Mouse (Mus musculus) layer of hippocampus, adult 9-11 months (tissue): Measurements from ENCODE around the gene Rdm1.
"Not testable (repeated sequence)": the region's sequence is repeated elsewhere in the genome, so short reads cannot be mapped to it uniquely, and the experiment has no call there.

ENCODE experiments used
- DNase-seq: peaks from one replicate; pipeline ENCODE4 v3.0.0; 2022

Gene Rdm1

DNA sequence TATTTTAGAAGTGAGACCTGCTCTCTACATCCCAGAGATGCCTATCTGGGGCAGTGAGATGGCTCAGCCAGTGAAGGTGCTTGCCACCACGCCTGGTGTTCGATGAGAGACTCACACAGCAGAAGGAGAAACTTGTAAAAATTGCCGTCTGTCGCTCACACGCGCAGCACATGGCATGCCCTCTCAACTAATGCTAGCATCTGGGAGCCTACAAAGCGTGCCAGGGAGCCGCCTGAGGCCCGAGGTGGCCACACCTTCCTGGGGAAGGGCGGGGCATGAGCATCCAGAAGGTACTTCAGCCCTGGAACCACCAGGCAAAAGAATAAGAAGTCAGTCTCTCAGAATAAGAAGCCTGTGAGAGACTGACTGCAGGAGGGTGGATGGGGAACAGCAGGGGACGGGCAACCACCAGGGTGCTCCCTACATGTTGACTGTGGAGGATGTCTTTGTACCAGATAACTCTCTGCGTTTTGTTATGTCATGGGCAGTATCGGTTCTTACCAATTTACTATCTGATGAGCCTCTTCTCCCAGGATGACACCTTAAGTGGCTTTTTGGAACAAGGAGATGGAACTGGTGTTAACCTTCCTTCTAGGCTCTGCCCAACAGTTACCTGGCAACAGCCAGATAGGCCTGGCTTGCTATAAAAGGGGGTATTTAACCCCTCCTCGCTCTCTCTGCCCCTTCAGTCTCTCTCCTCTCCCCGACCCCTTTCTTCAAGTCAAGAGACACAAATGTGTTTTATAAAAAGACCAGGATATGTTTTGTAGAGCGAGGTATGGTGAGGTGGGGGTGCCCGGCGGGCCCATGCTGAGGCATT is 9.8 kb upstream of the Rdm1 start:
- DNase-seq = peak; percentile 24

GRCm38 (mm10) chr11:101617849-101618248 is 9.1 kb upstream of the Rdm1 start:
- peak; percentile 47 for DNase-seq

- DNase-seq = no peak
These were observed 8.4 kb upstream of the Rdm1 start for GRCm38 (mm10) chr11:101618596-101618995.

DNA sequence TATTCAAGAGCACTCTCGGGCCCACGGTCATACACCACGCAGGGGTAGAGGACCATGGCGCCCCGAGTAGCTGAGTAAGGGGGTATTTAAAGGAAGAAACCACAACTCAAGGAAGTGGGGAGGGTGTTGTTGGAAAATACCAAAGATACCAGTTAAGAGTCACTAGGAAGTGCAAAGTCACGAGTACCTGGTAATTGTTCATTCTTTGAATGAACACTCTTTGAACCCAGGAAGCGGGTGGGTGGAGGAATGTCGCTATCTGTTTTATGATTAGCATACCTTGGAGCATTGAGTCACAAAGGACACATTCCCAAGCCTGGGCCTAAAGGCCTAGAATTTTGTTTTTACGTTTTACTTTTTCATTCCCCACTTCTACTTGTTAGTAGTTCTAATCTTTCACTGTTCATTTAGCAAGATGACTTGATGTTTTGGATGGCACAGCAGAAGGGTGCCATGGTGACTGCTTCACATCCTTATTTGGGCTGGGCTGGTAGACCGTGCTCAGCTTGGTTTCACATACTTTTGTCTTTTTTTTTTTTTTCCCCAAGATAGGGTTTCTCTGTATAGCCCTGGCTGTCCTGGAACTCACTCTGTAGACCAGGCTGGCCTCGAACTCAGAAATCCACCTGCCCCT is 6.9 kb upstream of the Rdm1 start:
- not testable (repeated sequence) for DNase-seq

DNA sequence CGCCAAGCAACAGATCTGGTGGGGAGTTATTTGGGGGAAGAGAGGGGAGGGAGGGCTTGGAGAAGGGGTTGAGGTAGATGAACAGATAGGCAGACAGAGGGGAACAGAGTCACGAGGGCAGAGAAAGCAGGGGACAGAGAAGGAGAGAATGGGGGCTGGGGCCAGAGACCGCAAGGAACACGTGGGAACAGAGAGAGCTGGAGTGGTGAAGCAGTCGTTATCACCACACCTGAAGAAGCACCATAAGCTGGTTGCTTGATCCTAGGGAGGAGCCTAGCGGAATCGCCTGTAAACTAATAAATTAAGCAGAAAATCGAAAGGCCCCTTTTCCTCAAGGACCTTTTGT is 373 bp upstream of the Rdm1 start:
- DNase-seq = no peak

GRCm38 (mm10) chr11:101627857-101628559 is 1.0 kb downstream of the Rdm1 start:
- DNase-seq = peak; percentile 76

DNA sequence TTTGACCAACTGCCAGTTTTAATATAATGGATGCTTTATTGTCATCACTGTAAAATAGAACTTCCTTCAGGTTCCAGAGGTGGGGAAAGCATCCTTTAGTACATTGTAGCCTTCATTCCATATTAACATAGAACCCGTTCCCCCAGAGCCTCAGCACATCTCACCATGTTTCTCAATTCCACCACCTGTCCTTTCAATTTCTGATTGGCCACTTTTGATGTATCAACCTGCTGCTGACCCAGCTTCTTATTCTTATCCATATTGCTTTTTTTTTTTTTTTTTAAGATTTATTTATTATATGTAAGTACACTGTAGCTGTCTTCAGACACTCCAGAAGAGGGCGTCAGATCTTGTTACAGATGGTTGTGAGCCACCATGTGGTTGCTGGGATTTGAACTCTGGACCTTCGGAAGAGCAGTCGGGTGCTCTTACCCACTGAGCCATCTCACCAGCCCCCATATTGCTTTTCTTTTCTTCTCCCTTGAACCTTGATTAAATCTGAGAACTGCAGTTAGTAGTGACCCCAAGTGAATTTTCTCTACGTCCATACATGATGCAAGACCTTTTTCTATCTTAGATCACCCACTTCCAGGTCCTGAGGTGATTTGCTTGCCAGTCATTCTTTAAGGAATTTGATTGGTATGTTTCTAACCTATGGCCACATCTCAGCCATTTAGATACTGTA is 1.9 kb downstream of the Rdm1 start:
- DNase-seq = not testable (repeated sequence)

DNA sequence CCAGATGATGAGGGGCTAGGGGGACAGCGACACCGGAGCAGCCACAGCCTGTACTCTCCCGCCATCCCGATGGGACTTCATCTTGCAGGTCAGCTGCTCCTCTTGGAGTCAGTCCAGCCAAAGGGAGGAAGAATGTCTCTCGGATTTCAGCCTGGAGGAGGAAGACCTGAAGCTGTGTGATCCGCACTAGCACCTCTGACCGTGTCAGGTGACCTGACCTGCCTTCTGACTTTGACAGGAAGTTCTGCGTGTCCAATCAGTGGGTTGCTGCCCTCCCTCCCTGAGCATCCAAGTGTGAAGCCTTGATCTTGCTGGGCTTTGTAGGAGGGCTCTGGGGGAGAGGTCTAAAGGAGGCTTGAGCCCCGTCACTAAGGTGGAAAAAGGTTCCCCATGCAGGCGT is 8.7 kb downstream of the Rdm1 start:
- no peak for DNase-seq

GRCm38 (mm10) chr11:101639761-101640160 is 12.8 kb downstream of the Rdm1 start:
- no peak for DNase-seq

GRCm38 (mm10) chr11:101640857-101641709 is 14.1 kb downstream of the Rdm1 start:
- peak; percentile 83 for DNase-seq

- DNase-seq = peak; percentile 60
These were observed 15.0 kb downstream of the Rdm1 start for GRCm38 (mm10) chr11:101641710-101642642.

DNA sequence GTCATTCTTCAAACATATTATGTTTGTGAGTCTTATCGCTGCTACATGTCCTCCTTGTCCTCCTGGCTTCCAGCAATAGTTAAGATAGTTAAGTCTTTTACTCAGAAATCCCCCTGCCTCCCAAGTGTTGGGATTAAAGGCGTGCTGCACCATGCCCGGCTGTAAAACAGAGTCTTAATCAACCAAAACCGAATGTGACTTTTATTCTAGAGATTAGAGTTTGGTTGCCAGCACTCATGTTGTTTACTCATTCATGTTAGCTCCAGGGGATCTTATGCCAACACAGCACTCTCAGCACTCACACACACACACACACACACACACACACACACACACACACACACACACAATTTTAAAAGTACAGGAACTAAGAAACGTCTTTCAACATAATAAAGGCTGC is 15.9 kb downstream of the Rdm1 start:
- DNase-seq = no peak

- DNase-seq = no peak
These were observed 17.6 kb downstream of the Rdm1 start for GRCm38 (mm10) chr11:101644591-101644990.

DNA sequence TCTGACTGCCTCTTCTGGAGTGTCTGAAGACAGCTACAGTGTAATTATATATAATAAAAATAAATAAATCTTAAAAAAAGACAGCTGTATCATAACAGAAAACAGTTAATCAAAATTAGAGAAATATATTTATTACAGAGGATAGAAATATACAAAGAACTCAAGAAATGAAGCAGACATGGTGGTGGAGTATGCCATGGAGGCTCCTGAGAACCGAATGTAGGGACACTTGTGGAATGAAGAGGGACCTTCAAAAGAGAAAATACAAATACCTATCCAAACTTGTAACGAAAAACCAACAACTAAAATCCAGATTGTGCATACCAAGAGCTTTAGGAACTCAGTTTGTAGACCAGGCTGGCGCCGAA is 18.0 kb downstream of the Rdm1 start:
- DNase-seq = not testable (repeated sequence)

- peak; percentile 74 for DNase-seq
These were observed 18.7 kb downstream of the Rdm1 start for GRCm38 (mm10) chr11:101645411-101646282.

DNA sequence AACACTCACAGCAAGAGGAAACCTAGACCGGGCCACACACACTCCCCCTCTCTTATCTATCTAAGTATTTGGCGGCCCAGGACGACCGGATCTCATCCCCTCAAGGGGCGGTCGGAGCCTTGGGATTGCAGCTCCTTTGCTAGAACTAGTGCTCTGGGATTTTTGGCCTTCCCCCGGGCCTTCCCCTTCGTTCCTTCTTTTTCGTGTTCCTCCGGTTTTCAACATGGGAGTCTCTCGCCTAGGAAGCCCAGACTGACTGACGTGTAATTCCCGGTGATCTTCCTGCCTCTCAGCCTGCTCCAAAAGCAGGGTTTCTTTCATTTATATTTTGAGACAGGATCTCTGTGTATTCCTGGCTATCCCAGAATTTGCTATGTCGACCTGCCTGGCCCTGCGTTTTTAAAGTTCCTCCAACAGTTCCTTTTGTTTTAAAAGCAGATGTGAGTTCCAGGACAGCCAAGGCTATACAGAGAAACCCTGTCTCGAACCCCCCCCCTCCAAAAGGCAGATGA is 19.3 kb downstream of the Rdm1 start:
- DNase-seq = not testable (repeated sequence)

DNA sequence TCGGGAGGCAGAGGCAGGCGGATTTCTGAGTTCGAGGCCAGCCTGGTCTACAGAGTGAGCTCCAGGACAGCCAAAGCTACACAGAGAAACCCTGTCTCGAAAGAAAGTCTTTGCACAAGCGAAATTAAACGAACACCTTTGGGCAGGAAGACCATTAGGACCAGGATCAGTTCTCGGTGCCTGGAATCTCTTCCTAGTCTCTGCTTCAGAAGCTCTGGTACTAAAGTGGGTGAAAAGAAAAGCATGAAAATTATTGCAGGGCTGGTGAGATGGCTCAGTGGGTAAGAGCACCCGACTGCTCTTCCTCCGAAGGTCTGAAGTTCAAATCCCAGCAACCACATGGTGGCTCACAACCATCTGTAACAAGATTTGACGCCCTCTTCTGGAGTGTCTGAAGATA is 20.1 kb downstream of the Rdm1 start:
- not testable (repeated sequence) for DNase-seq

GRCm38 (mm10) chr11:101656356-101656755 is 29.4 kb downstream of the Rdm1 start:
- no peak for DNase-seq

DNA sequence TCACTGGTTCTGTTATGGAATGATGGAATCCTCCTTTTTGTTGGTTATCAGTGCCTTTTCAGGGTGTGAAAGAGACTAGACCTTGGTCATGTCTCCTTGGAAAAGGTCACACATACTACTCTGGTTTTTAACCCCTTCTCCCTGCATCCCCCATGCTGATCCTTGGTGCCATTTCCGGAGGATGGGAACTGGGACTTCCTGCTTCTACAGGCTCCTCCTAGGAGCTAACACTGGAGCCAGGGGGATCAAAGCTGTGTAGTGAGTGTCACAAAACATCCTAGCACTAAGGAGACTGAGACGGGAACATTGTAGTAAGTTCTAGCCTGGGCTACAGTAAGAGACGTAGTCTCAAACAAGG is 30.5 kb downstream of the Rdm1 start:
- no peak for DNase-seq
